Mouse (Mus musculus) heart, adult 2 months (tissue): ENCODE data around the gene Wrap53.

Experiments
- CTCF ChIP-seq: fragments of 200-600 bp; IDR thresholded peaks from 2 replicates; pipeline ENCODE4 v1.8.1; 2022; ENCODE audit warnings: antibody characterized with exemption, mild to moderate bottlenecking, moderate library complexity
- EP300 ChIP-seq: fragments of 200-500 bp; IDR thresholded peaks from 2 replicates; pipeline ENCODE4 v1.6.1; 2011; ENCODE audit warnings: low read depth, low read length, control low read depth; ENCODE audit not compliant: insufficient read depth
- POLR2A ChIP-seq: fragments of 200-500 bp; IDR thresholded peaks from 2 replicates; pipeline ENCODE4 v1.6.1; 2011; ENCODE audit warnings: mild to moderate bottlenecking, low read depth, low read length, control low read depth; ENCODE audit not compliant: insufficient read depth

GRCm38 (mm10) chr11:69585718-69586325, 5.8 kb upstream of the Wrap53 start:
- TF ChIP-seq CTCF (no peak), EP300 (no peak), POLR2A (no peak)
